Mouse (Mus musculus): ENCODE measurements around the gene Pcgf6. TPM values are rescaled to one million over a fixed set of nuclear protein-coding genes. Genes with fewer than 3 reads are reported as not detected.

Pcgf6 gene
- polyA plus RNA-seq (2014; fragmentation: Illumina TruSeq; extraction: RNeasy Lipid Tissue Mini Kit (QIAGEN cat#74804); ENCODE audit: low read depth, low replicate concordance): 30.8 TPM

DNA sequence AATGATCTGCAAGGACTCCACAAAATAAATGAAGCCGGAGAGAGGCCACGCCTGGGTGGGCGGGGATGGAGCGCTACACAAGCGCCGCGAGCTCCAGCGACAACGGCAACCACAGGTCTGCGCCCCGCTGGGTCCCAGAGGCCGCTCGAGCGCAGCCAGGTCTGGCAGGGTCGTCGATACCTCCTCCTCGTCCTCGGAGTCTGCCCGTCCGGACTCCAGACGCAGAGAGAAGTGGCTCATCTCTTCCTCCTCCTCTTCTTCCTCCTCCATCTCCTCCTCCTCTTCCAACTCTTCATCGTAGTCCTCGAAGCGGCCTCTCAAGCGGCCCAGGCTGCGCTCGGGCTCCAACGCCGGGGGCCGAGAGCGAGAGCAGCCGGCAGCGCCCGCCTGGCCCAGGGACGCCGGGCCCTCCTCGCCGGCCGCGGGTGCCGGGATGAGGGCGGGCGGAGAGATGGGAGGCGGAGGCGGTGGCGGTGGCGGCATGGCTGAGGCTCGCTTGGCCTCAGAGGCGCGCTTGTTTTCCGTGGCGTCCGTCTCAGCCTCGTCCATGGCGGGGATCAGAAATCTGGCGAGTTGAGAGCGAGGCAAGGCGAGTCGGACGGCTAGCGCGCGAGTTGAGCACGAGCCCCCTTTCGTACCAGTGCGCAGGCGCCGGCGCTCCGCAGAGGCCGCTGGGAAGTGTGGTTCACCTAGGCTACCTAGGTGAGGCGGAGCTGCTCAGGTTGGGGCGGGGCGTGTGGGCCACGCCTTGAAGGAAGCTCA is at the start of gene Pcgf6:
TSS of gene Pcgf6 (minus strand) at position 636 of the 762 bp plus-strand sequence.

DNA sequence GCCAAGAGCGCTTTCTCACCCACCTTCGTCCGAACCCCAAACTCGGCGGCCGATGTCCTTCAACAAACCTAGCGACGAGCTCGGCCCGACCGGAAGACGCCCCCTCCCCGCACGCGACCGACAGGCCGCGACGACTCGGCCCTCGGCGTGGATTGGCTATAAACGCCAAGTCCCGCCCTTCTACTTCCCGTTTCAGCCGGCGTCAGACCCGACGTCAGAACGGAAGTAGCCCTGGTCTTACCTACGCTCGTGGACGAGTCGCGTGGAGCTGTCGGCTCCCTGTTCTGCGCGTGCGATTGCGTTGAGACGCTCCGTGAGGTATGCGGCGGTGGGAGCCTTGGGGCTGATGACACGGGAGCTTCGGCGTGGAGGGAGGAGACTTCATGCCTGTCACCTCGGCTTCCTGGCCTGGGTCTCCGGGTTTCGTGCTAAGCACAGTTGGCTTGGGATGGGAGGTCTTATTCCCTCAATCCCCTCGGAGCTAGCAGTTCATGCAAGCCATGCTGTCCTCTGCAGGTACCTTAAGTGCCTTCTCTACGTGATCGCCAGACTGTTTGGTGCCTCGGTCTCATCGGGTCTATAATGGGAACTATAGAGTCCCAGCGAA is 39.9 kb upstream of the Pcgf6 start, which contains the start of the genes Usmg5 and Pdcd11:
TSS of gene Usmg5 (minus strand) at position 98 of the 607 bp plus-strand sequence.
TSS of gene Pdcd11 (plus strand) at position 219 of the 607 bp plus-strand sequence.

DNA sequence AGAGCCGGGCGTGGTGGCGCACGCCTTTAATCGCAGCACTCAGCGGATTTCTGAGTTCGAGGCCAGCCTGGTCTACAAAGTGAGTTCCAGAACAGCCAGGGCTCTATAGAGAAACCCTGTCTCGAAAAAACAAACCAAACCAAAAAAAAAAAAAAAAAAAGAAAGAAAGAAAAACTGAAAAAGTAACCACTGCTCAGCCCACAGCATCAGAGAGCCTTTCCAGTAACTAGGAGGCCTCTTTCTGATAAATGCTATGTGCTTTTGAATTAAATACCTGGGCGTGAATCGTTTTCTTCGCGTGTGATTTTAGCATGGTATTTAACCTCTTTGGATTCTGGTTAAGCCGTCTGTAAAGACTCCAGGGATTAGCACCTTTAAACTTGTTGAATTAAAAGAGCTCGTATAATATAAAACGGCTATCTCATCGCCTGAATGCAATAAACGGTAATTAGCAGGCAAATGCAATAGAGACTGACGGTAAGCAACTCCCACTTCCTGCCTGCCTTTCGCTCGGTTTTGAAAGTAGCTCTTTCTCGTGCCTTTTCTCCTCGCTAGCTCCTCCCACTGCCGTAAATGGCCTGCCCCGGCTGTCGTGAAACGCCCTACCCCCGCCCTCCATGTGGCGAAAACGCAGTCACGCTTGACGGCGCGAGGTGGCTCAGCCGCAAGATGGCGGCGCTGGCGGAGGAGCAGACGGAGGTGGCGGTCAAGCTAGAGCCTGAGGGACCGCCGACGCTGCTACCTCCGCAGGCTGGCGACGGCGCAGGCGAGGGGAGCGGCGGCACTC is 16.6 kb upstream of the Pcgf6 start, which contains the start of gene Taf5:
TSS of gene Taf5 (plus strand) at position 651 of the 787 bp plus-strand sequence.

DNA sequence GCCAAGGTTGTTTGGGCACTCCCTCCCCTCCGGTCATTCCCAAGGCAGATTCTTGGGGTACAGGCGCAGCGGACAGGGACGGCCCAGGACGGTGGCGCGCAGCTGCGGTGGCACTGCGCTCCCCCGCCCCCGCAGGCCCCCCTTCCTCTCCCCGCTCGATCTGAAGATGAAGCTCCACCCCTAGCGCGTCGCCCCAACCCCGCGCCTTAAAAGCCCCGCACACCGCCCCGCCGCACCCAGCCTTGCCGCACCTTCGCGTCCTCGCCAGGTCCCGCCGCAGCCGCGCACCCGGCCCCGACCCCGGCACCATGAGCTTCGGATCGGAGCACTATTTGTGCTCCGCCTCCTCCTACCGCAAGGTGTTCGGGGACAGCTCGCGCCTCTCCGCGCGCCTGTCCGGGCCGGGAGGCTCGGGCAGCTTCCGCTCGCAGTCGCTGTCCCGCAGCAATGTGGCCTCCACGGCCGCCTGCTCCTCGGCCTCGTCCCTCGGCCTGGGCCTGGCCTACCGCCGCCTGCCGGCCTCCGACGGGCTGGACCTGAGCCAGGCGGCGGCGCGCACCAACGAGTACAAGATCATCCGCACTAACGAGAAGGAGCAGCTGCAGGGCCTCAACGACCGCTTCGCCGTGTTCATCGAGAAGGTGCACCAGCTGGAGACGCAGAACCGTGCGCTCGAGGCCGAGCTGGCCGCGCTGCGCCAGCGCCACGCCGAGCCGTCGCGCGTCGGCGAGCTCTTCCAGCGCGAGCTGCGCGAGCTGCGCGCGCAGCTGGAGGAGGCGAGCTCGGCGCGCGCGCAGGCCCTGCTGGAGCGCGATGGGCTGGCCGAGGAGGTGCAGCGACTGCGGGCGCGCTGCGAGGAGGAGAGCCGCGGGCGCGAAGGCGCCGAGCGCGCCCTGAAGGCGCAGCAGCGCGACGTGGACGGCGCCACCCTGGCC is 36.0 kb downstream of the Pcgf6 start, which contains the start of the genes Ina and Nt5c2:
TSS of gene Ina (plus strand) at position 252 of the 935 bp plus-strand sequence.
TSS of gene Nt5c2 (minus strand) at position 707 of the 935 bp plus-strand sequence.

Other genes starting within 250 kb of the Pcgf6 start
- 2.7 TPM for gene Ina, start 36.2 kb downstream of the Pcgf6 start, polyA plus RNA-seq (2014; fragmentation: Illumina TruSeq; extraction: RNeasy Lipid Tissue Mini Kit (QIAGEN cat#74804); ENCODE audit: low read depth, low replicate concordance)
- gene Nt5c2, start 35.8 kb downstream of the Pcgf6 start, polyA plus RNA-seq (2014; fragmentation: Illumina TruSeq; extraction: RNeasy Lipid Tissue Mini Kit (QIAGEN cat#74804); ENCODE audit: low read depth, low replicate concordance): 40.4 TPM
- 11.3 TPM for gene Taf5, start 16.8 kb upstream of the Pcgf6 start, polyA plus RNA-seq (2014; fragmentation: Illumina TruSeq; extraction: RNeasy Lipid Tissue Mini Kit (QIAGEN cat#74804); ENCODE audit: low read depth, low replicate concordance)
- gene Usmg5, start 39.7 kb upstream of the Pcgf6 start, polyA plus RNA-seq (2014; fragmentation: Illumina TruSeq; extraction: RNeasy Lipid Tissue Mini Kit (QIAGEN cat#74804); ENCODE audit: low read depth, low replicate concordance): 1,955 TPM
- 2.5 TPM for gene Pdcd11, start 39.9 kb upstream of the Pcgf6 start, polyA plus RNA-seq (2014; fragmentation: Illumina TruSeq; extraction: RNeasy Lipid Tissue Mini Kit (QIAGEN cat#74804); ENCODE audit: low read depth, low replicate concordance)
- gene Calhm2, start 87.4 kb upstream of the Pcgf6 start, polyA plus RNA-seq (2014; fragmentation: Illumina TruSeq; extraction: RNeasy Lipid Tissue Mini Kit (QIAGEN cat#74804); ENCODE audit: low read depth, low replicate concordance): 1.6 TPM
- not detected for gene Calhm1, start 93.3 kb upstream of the Pcgf6 start, polyA plus RNA-seq (2014; fragmentation: Illumina TruSeq; extraction: RNeasy Lipid Tissue Mini Kit (QIAGEN cat#74804); ENCODE audit: low read depth, low replicate concordance)
- not detected for gene Calhm3, start 106.9 kb upstream of the Pcgf6 start, polyA plus RNA-seq (2014; fragmentation: Illumina TruSeq; extraction: RNeasy Lipid Tissue Mini Kit (QIAGEN cat#74804); ENCODE audit: low read depth, low replicate concordance)
- gene Neurl1a, start 127.9 kb upstream of the Pcgf6 start, polyA plus RNA-seq (2014; fragmentation: Illumina TruSeq; extraction: RNeasy Lipid Tissue Mini Kit (QIAGEN cat#74804); ENCODE audit: low read depth, low replicate concordance): 0.28 TPM

Measured in sigmoid colon, adult 10 weeks (tissue).